Mouse (Mus musculus): ENCODE data around the gene Fig4.

Gene Fig4

GRCm38 (mm10) chr10:41208860-41209377 lies 94.1 kb downstream of the Fig4 start:
- DNase-seq = peak; percentile 61

GRCm38 (mm10) chr10:41205647-41206046 lies 97.4 kb downstream of the Fig4 start:
- no peak for DNase-seq

- DNase-seq = no peak
These were observed 98.3 kb downstream of the Fig4 start for GRCm38 (mm10) chr10:41204637-41205315.

GRCm38 (mm10) chr10:41204191-41204590 lies 98.9 kb downstream of the Fig4 start:
- no peak for DNase-seq

GRCm38 (mm10) chr10:41198719-41199118 lies 104.3 kb downstream of the Fig4 start:
- no peak for DNase-seq

GRCm38 (mm10) chr10:41197788-41198187 lies 105.3 kb downstream of the Fig4 start:
- no peak for DNase-seq

GRCm38 (mm10) chr10:41196295-41196694 lies 106.8 kb downstream of the Fig4 start:
- DNase-seq = no peak

- DNase-seq = no peak
These were observed 113.7 kb downstream of the Fig4 start for GRCm38 (mm10) chr10:41189392-41189791.

GRCm38 (mm10) chr10:41183975-41184374 lies 119.1 kb downstream of the Fig4 start:
- DNase-seq = no peak

GRCm38 (mm10) chr10:41182644-41183043 lies 120.4 kb downstream of the Fig4 start:
- DNase-seq = no peak

GRCm38 (mm10) chr10:41166141-41166540 lies 136.9 kb downstream of the Fig4 start:
- no peak for DNase-seq

GRCm38 (mm10) chr10:41163108-41163507 lies 140.0 kb downstream of the Fig4 start:
- no peak for DNase-seq

- no peak for DNase-seq
These were observed 145.8 kb downstream of the Fig4 start for GRCm38 (mm10) chr10:41157296-41157695.

- DNase-seq = no peak
These were observed 146.4 kb downstream of the Fig4 start for GRCm38 (mm10) chr10:41156693-41157092.

- no peak for DNase-seq
These were observed 149.8 kb downstream of the Fig4 start for GRCm38 (mm10) chr10:41153229-41153750.

GRCm38 (mm10) chr10:41151901-41152300 lies 151.2 kb downstream of the Fig4 start:
- no peak for DNase-seq

- peak; percentile 13 for DNase-seq
These were observed 151.6 kb downstream of the Fig4 start for GRCm38 (mm10) chr10:41151441-41151840.

- no peak for DNase-seq
These were observed 152.0 kb downstream of the Fig4 start for GRCm38 (mm10) chr10:41151021-41151420.

GRCm38 (mm10) chr10:41150496-41150895 lies 152.6 kb downstream of the Fig4 start:
- no peak for DNase-seq

- DNase-seq = no peak
These were observed 153.8 kb downstream of the Fig4 start for GRCm38 (mm10) chr10:41149307-41149706.

- no peak for DNase-seq
These were observed 156.9 kb downstream of the Fig4 start for GRCm38 (mm10) chr10:41146141-41146540.

Data from embryo, embryonic 11 days (tissue).